Mouse (Mus musculus): Measurements from ENCODE around the gene Sarnp. TPM values are rescaled to one million over a fixed set of nuclear protein-coding genes. Genes with fewer than 3 reads are reported as not detected.

The Sarnp gene
- polyA plus RNA-seq (2017; shearing (Covaris generic)) = 157 TPM

GRCm38 (mm10) chr10:128817033-128817432 is at the start of gene Sarnp:
Gene Sarnp, plus strand, starts transcription at chr10:128817333.

GRCm38 (mm10) chr10:128790398-128791124 is 26.6 kb upstream of the Sarnp start, which contains the start of gene Mmp19:
Gene Mmp19, plus strand, starts transcription at chr10:128790910.

GRCm38 (mm10) chr10:128803771-128804270 is 13.3 kb upstream of the Sarnp start, which contains the start of gene Dnajc14:
Gene Dnajc14, plus strand, starts transcription at chr10:128804062.

GRCm38 (mm10) chr10:128804271-128805091 is 12.7 kb upstream of the Sarnp start, which contains the start of gene Tmem198b:
Gene Tmem198b, minus strand, starts transcription at chr10:128804370.

DNA sequence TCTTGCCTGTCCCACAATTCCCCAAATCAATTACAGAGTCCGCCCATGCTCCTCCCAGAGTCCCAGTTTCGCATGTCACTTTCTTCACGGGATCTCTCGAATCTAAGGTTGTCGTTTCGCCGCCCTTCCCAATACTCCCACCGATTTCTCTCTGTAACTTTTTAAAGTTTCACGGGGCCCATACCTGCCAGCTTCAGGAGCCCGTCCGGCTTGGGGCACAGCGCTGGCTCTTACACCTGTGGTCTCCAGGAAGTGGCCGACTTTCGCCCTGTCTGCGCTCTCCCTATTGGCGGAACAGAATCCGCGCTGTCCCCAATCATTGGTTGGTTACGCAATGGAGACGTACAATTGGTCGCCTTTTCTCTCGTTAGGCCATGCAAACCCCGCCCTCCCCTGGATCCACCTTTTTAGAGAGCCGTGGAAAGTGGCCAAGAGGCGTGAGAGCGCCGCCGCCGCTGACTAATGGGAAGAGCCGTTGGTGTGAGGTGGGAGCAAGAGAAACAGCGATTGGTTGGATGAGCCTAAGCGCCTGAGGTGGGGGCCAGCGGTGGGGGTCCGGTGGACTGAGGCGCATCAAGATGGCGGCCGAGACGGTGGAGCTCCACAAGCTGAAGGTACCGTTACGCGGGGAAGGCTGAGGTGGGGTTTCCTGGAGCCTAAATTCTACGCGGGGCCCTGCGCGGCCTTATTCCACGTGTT is 4.4 kb downstream of the Sarnp start, which contains the start of gene Ormdl2:
Ormdl2 (minus strand) TSS at position 288 of the 699 bp plus-strand sequence.

DNA sequence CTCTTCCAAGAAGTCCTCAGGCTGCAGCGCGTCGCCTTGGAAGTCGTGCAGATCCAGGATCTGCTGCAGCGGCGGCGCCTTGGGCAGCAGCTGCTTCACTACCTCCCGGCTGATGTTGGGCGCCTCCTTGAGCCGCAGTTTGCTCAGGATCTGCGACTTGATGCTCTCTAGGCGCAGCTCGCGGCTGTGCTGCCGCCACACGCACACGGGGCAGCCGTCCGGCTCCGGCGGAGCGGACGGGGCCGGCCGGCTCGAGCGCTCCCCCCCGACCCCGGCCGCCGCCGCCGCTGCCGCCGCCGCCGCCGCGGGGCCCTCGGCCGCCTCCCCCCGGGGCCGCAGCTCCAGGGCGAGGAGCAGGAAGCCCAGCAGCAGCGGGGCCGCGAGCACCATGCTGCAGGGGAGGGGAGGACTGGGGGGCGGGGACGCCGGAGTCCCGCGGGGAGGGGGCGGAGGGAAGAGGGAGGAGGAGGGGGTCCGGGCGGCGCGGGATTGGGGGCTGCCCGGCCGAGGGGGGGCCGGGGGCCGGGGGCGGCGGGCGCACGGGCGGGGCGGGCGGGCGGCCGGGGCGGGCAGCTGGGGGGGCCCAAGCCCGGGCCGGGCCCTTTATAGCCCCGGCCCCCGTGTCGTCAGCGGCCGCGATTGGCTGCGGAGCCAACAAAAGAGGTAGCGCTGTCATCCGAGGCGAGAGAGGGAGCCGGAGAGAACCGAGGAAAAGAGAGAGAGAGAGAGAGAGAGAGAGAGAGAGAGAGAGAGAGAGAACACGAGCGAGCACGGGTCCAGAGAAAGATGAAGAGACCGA is 74.4 kb downstream of the Sarnp start, which contains the start of gene Gdf11:
Gdf11 (minus strand) TSS at position 423 of the 799 bp plus-strand sequence.

DNA sequence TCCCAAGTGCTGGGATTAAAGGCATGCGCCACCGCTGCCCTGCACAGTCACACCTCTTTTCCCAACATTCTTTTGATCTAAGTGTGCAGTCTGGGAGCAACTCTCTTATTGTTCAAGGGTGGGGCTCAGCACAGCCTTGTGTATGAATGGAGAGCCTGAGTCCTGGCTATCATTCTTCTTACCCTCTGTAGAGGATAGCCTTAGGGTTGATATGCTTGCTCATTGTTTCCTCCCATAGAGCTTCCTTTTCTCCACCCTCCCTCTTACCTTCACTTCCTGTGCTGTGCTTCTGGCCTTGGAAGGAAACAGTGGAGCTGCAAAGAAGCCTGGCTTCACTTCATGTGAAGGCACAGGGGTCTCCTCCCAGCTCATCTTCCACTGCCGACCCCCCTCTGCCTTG is 83.6 kb downstream of the Sarnp start, which contains the start of gene Cd63:
Cd63 (plus strand) TSS at position 292 of the 400 bp plus-strand sequence.

GRCm38 (mm10) chr10:128922822-128923012 is 105.6 kb downstream of the Sarnp start, which contains the start of gene Rdh5:
Gene Rdh5, minus strand, starts transcription at chr10:128922888.

GRCm38 (mm10) chr10:128923935-128924334 is 106.8 kb downstream of the Sarnp start, which contains the start of gene Bloc1s1:
Gene Bloc1s1, minus strand, starts transcription at chr10:128924035.

Other genes with a start within 250 kb of the Sarnp start
- 7.2 TPM for gene Erbb3, start 227.7 kb upstream of the Sarnp start, polyA plus RNA-seq (2017; shearing (Covaris generic))
- 653 TPM for gene Rps26, start 190.6 kb upstream of the Sarnp start, polyA plus RNA-seq (2017; shearing (Covaris generic))
- 127 TPM for gene Ikzf4, start 171.3 kb upstream of the Sarnp start, polyA plus RNA-seq (2017; shearing (Covaris generic))
- gene Suox, start 143.3 kb upstream of the Sarnp start, polyA plus RNA-seq (2017; shearing (Covaris generic)) = 56.1 TPM
- gene Rab5b, start 121.1 kb upstream of the Sarnp start, polyA plus RNA-seq (2017; shearing (Covaris generic)) = 50.8 TPM
- gene Pmel, start 113.1 kb upstream of the Sarnp start, polyA plus RNA-seq (2017; shearing (Covaris generic)) = 6.1 TPM
- gene Cdk2, start 112.3 kb upstream of the Sarnp start, polyA plus RNA-seq (2017; shearing (Covaris generic)) = 42.1 TPM
- gene Dgka, start 72.5 kb upstream of the Sarnp start, polyA plus RNA-seq (2017; shearing (Covaris generic)) = 752 TPM
- gene Pym1, start 69.4 kb upstream of the Sarnp start, polyA plus RNA-seq (2017; shearing (Covaris generic)) = 45.9 TPM
- gene Mmp19, start 26.4 kb upstream of the Sarnp start, polyA plus RNA-seq (2017; shearing (Covaris generic)) = 0.07 TPM
- 98.2 TPM for gene Dnajc14, start 13.3 kb upstream of the Sarnp start, polyA plus RNA-seq (2017; shearing (Covaris generic))
- 5.9 TPM for gene Tmem198b, start 13.0 kb upstream of the Sarnp start, polyA plus RNA-seq (2017; shearing (Covaris generic))
- 52.6 TPM for gene Ormdl2, start 4.3 kb downstream of the Sarnp start, polyA plus RNA-seq (2017; shearing (Covaris generic))
- gene Gdf11, start 74.4 kb downstream of the Sarnp start, polyA plus RNA-seq (2017; shearing (Covaris generic)) = 3.2 TPM
- 0.69 TPM for gene Cd63, start 83.7 kb downstream of the Sarnp start, polyA plus RNA-seq (2017; shearing (Covaris generic))
- 17.3 TPM for gene Rdh5, start 105.6 kb downstream of the Sarnp start, polyA plus RNA-seq (2017; shearing (Covaris generic))
- gene Bloc1s1, start 106.7 kb downstream of the Sarnp start, polyA plus RNA-seq (2017; shearing (Covaris generic)) = 166 TPM
- gene Itga7, start 116.5 kb downstream of the Sarnp start, polyA plus RNA-seq (2017; shearing (Covaris generic)) = 4.0 TPM
- gene Mettl7b, start 143.7 kb downstream of the Sarnp start, polyA plus RNA-seq (2017; shearing (Covaris generic)) = not detected
- gene Olfr9, start 172.1 kb downstream of the Sarnp start, polyA plus RNA-seq (2017; shearing (Covaris generic)) = not detected
- not detected for gene Olfr763, start 193.5 kb downstream of the Sarnp start, polyA plus RNA-seq (2017; shearing (Covaris generic))
- gene Olfr764-ps1, start 222.6 kb downstream of the Sarnp start, polyA plus RNA-seq (2017; shearing (Covaris generic)) = not detected
- gene Olfr765, start 232.7 kb downstream of the Sarnp start, polyA plus RNA-seq (2017; shearing (Covaris generic)) = not detected

Data from CD4-positive, CD25-positive, alpha-beta regulatory T cell (primary cell).